Mouse (Mus musculus): ENCODE measurements around the gene Kif26b. TPM values are rescaled to one million over a fixed set of nuclear protein-coding genes. Genes with fewer than 3 reads are reported as not detected.

The Kif26b gene
- polyA plus RNA-seq, 1 experiment from 2014 or later: 5.3 TPM

DNA sequence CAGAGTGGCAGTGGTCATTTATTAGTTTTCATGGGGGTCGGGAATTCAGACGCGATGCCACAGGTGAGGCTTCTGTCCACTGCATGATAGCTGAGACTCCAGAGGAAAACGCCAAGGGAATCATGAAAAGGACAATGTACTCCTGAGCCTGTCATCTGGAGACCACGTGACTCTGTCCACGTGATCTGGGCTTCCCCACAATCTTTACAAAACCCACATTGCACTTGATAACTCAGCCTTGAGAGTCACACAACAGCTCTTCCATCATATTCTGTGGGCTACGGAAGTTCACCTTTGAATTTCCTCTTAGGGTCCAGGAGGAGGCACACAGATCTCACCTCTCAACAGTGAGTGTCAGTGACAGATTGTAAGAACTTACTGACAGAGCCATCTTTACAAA is 290.1 kb downstream of the Kif26b start:
- H3K4me3 ChIP-seq: no peak overlapping the region
- H3K4me2 ChIP-seq: no peak overlapping the region
- H3K9ac ChIP-seq: no peak overlapping the region
- H3K27ac ChIP-seq: no peak overlapping the region
- no peaks in the 10 kb centered on the region for H3K9me3 ChIP-seq
- WGBS: 67% methylated on average over 7 of the region's 7 CpGs
- H3K4me1 ChIP-seq: peaks cover 11% of the 10 kb centered on the region
- no peak for ATAC-seq (ENCODE audit: insufficient number of reproducible peaks, low FRiP score, low TSS enrichment, low read depth)
- no peaks in the 10 kb centered on the region for H3K27me3 ChIP-seq
- no peaks in the 10 kb centered on the region for H3K36me3 ChIP-seq

DNA sequence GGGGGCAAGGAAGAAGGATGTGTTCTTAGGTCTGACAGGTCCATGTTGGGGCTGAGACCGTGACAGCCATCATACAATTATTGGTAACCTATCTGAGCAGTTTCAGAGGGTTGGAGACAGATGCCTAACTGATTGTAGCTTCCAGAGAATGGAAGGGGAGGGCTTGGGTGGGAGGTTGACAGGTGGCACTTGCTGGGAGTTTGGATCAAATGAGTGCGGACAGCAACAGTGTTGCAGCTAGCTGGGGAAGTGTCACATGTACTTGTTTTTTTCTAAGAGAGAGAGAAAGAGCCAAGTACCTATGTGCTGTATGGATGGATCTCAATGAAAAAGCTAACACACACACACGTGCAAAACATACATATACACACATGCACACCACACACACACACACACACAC is 291.2 kb downstream of the Kif26b start:
- no peak overlapping the region for H3K27ac ChIP-seq
- H3K9ac ChIP-seq: no peak overlapping the region
- H3K4me2 ChIP-seq: no peak overlapping the region
- peaks cover 11% of the 10 kb centered on the region for H3K4me1 ChIP-seq
- ATAC-seq (ENCODE audit: insufficient number of reproducible peaks, low FRiP score, low TSS enrichment, low read depth): no peak
- WGBS: 71% methylated on average over 3 of the region's 3 CpGs
- no peaks in the 10 kb centered on the region for H3K36me3 ChIP-seq
- no peaks in the 10 kb centered on the region for H3K27me3 ChIP-seq
- H3K4me3 ChIP-seq: no peak overlapping the region
- H3K9me3 ChIP-seq: no peaks in the 10 kb centered on the region

DNA sequence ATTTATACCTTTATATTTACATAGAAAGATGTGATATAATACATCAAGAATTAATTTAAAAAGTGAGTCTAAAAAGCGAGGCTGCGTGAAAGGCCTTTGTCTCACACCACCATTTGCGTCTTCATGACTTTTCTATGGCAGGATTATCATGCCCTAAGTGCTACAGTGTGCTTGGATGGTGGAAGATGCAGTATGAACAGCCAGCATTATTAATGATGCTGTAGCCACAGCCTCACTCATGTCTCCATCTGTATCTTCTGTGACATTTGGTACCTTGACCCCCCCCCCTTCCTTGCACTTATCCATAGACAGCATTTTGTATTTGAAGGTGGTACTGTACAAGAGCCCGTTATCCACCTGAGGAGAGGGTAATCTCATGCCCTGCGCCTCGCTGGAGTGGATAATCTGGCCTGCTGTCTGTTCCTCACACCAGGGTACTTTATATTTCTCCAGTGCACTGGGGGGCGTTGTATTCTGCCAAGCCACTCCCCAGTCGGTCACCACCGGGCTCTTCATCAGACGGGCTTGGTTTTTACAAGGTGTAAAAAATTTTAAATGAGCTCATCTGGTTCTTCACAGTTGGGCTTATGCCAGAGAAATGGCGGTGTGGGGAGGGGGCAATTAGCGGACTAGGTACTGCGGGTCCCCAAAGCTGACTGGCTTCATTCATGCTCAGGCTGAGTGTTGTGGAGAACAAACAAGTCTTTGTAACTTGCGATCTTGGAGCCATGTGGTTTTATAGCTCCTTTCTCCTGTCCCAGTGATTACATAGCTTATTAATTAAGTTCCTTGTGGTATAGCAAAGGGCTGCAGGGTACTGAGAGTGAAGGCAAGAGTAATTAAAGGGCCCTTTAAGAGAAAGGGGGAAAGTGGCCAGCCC is 291.9 kb downstream of the Kif26b start:
- WGBS: 37% methylated on average over 14 of the region's 14 CpGs
- no peaks in the 10 kb centered on the region for H3K27me3 ChIP-seq
- H3K4me2 ChIP-seq: no peak overlapping the region
- peak; percentile 84 for ATAC-seq (ENCODE audit: insufficient number of reproducible peaks, low FRiP score, low TSS enrichment, low read depth)
- H3K27ac ChIP-seq: no peak overlapping the region
- H3K4me3 ChIP-seq: no peak overlapping the region
- no peak overlapping the region for H3K9ac ChIP-seq
- no peaks in the 10 kb centered on the region for H3K9me3 ChIP-seq
- no peaks in the 10 kb centered on the region for H3K36me3 ChIP-seq
- peaks cover 11% of the 10 kb centered on the region for H3K4me1 ChIP-seq

DNA sequence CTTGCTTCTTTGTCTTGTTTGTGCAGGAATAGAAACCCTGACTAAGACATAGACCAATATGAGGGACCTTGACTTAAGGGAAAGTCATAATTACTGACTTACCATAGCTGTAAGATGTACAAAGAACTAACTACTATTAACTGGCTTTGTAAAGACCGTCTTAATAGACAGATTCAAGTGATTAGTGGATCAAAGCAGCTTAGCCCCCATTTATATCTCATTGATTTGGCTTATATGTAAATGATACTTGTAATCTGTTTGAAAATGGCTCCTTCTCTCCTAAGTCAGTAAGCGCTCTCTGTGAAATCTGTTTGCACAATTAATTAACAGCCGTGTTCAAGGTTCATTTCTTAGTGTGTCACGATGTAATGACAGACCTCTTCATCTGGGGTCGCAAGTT is 295.9 kb downstream of the Kif26b start:
- Histone ChIP-seq H3K36me3 (no peaks in the 10 kb centered on the region), H3K27me3 (no peaks in the 10 kb centered on the region), H3K4me3 (no peak overlapping the region), H3K9ac (no peak overlapping the region), H3K9me3 (no peaks in the 10 kb centered on the region), H3K27ac (no peak overlapping the region), H3K4me1 (peaks cover 11% of the 10 kb centered on the region), H3K4me2 (no peak overlapping the region)
- WGBS: 82% methylated on average over 5 of the region's 5 CpGs
- ATAC-seq (ENCODE audit: insufficient number of reproducible peaks, low FRiP score, low TSS enrichment, low read depth): no peak

DNA sequence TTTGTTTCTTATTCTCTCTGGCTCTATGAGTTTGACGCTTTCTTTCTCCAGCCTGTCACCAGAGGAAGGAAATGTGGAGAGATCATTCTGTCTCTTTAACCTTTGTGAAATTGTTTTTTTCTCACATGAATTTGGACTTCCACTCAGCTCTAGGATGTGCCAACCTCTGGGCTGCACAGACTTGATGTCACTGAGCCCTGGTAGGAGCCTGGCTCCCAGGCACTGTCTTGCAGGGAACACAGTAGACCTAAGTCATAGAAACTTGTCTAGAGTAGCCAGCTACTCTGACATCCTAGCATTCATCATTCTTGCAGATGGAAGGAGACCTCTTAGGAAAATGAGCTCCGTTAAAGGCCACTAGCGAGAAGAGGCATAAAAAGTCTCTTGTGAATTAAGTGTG is 298.3 kb downstream of the Kif26b start:
- no peak overlapping the region for H3K9ac ChIP-seq
- 82% methylated on average over 3 of the region's 3 CpGs for WGBS
- H3K4me1 ChIP-seq: no peaks in the 10 kb centered on the region

DNA sequence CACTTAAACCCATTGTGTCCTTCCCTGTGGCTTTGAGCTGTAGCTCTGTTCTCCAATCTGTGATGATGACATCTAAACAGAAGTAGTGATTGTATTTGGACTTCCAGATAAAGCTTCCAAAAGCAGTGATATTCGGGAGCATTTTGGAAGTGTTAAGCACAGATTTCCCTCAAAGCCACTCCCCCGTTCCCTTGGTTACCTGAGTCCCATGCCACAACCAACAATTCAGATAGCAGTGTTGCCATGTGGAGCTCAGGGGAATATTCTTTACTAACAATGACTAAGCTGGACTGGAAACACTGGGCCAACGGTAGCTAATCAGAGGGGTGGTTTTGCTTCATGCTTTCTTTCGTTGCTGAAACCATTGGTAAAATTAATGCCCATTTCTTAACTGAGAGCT is 300.5 kb downstream of the Kif26b start:
- Histone ChIP-seq H3K9me3 (no peaks in the 10 kb centered on the region), H3K4me3 (no peak overlapping the region), H3K36me3 (no peaks in the 10 kb centered on the region), H3K9ac (no peak overlapping the region), H3K27me3 (no peaks in the 10 kb centered on the region), H3K4me2 (no peak overlapping the region), H3K4me1 (no peaks in the 10 kb centered on the region), H3K27ac (no peak overlapping the region)
- no peak for ATAC-seq (ENCODE audit: insufficient number of reproducible peaks, low FRiP score, low TSS enrichment, low read depth)
- 87% methylated on average over 4 of the region's 4 CpGs for WGBS

More for the DNA sequence above, 298.3 kb downstream of the Kif26b start:
- Histone ChIP-seq H3K4me3 (no peak overlapping the region), H3K36me3 (no peaks in the 10 kb centered on the region), H3K4me2 (no peak overlapping the region), H3K27me3 (no peaks in the 10 kb centered on the region), H3K9me3 (no peaks in the 10 kb centered on the region), H3K27ac (no peak overlapping the region)
- no peak for ATAC-seq (ENCODE audit: insufficient number of reproducible peaks, low FRiP score, low TSS enrichment, low read depth)

DNA sequence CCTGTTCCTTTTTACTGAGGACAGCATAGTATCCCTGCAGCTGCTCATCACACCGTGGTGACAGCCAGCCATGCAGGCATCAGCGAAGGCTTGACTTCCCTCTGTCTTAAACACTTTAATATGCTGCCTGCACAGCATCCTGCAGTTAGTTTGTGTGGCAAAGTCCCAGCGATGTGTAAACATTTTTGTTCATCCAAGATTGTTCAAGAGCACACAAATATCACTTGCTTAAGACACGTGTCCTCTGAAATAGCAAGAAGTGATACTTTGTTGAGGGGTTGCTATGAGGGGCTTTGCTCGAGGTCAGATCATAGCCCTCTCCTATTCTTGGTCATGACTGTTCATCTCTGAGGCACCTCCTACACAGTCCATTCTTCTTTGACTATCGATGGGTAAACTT is 303.6 kb downstream of the Kif26b start:
- no peaks in the 10 kb centered on the region for H3K9me3 ChIP-seq
- H3K27ac ChIP-seq: no peak overlapping the region
- no peak for ATAC-seq (ENCODE audit: insufficient number of reproducible peaks, low FRiP score, low TSS enrichment, low read depth)
- no peaks in the 10 kb centered on the region for H3K4me1 ChIP-seq
- H3K27me3 ChIP-seq: no peaks in the 10 kb centered on the region
- 81% methylated on average over 6 of the region's 6 CpGs for WGBS
- H3K4me3 ChIP-seq: no peak overlapping the region
- H3K9ac ChIP-seq: no peak overlapping the region
- no peaks in the 10 kb centered on the region for H3K36me3 ChIP-seq
- H3K4me2 ChIP-seq: no peak overlapping the region

DNA sequence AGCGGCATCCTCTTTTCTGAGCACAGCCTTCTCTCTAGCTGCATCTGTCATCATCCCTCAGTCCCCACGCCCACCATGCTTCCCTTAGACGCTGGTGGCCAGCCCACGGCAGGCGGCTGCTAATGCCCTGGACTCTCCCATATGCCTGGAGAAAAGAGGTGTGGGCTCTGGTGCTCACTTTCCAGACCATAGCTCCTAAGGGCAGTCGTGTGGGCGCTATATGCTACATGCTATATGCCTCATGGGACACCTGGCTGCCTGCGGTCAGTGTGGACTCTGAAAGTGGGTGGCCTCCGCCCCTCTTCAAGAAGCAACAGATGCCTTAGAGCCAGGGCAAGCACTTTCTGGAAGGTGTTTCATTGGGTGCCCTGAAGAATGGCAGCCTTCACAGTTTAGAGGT is 306.9 kb downstream of the Kif26b start:
- Histone ChIP-seq H3K9me3 (no peaks in the 10 kb centered on the region), H3K9ac (no peak overlapping the region), H3K27me3 (no peaks in the 10 kb centered on the region), H3K4me3 (no peak overlapping the region), H3K36me3 (no peaks in the 10 kb centered on the region), H3K4me2 (no peak overlapping the region), H3K4me1 (no peaks in the 10 kb centered on the region), H3K27ac (no peak overlapping the region)
- WGBS: 79% methylated on average over 9 of the region's 9 CpGs
- ATAC-seq (ENCODE audit: insufficient number of reproducible peaks, low FRiP score, low TSS enrichment, low read depth): no peak

DNA sequence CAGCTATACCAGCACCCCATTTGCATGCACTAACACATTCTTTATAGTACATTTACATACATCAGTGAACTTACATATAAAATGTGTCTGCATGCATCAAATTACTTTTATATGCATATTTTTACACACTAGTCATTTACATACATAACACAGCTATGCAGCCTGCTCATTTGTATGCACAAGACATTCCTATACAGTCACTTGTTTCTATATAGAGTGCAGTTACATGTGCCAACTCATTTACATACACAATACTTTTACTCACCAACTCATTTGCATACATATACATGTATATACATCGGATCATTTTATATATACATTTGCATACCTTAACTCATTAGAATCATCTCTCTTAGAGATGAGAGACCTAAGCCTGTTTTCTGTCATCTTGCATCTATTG is 308.1 kb downstream of the Kif26b start:
- no peaks in the 10 kb centered on the region for H3K36me3 ChIP-seq
- H3K27me3 ChIP-seq: no peaks in the 10 kb centered on the region
- no peaks in the 10 kb centered on the region for H3K9me3 ChIP-seq
- H3K4me1 ChIP-seq: no peaks in the 10 kb centered on the region
- no peak overlapping the region for H3K9ac ChIP-seq
- H3K4me2 ChIP-seq: no peak overlapping the region
- H3K4me3 ChIP-seq: no peak overlapping the region
- 82% methylated on average over 1 of the region's 1 CpGs for WGBS
- no peak for ATAC-seq (ENCODE audit: insufficient number of reproducible peaks, low FRiP score, low TSS enrichment, low read depth)
- no peak overlapping the region for H3K27ac ChIP-seq

DNA sequence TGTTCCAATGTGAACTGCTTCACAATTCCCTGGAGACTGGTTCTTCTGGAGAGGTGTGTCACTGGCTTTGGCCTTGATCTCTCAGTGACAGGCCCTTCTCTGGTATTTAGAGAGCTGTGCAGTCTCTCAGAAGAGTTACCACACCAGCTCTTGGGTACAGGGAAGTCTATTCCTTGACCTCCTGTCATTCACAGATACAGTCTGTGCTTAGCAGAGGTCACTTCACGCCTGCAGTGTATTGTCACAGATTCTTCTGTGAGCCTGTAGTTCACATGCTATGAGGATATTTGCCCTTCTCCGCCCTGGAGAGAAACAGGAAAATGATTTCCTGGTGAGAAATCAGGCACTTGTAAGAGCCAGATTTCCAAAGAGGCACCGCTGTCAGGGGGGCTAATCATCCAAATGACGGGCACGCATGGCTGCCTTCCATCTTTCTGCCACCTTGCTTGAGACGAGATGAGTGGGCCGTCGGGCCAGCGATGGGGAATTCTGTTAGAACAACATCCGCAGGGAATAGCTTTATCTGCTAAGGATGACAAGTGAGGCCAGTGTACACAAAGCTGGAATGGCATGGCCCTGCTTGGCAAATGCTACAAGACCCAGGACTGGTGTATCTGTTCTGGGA is 309.9 kb downstream of the Kif26b start:
- Histone ChIP-seq H3K4me1 (peaks cover 4% of the 10 kb centered on the region; the same call in 1 of the 2 replicates), H3K4me2 (no peak overlapping the region), H3K27ac (no peak overlapping the region), H3K4me3 (no peak overlapping the region), H3K9me3 (no peaks in the 10 kb centered on the region), H3K27me3 (no peaks in the 10 kb centered on the region), H3K9ac (no peak overlapping the region), H3K36me3 (no peaks in the 10 kb centered on the region)
- WGBS: 84% methylated on average over 10 of the region's 10 CpGs
- no peak for ATAC-seq (ENCODE audit: insufficient number of reproducible peaks, low FRiP score, low TSS enrichment, low read depth)

DNA sequence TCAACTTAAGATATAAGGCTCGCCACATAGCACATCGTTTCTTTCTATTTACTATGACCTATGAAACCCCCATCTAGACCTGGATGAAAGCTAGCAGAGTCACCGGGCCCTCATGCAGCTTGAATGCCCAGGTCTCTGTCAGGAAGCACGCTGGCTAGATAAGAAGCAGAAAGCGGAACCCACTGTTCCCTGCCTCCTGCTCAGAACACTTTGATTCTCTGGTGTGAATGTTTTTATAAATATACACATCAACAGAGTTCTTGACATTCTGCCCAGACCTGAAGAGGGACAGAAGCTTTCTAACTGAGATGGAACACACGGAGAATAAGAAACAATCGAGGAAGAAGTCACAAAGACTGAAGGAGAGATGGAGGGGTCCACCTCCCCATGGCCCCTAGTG is 311.4 kb downstream of the Kif26b start:
- no peak overlapping the region for H3K4me3 ChIP-seq
- WGBS: 87% methylated on average over 7 of the region's 7 CpGs
- H3K27me3 ChIP-seq: no peaks in the 10 kb centered on the region
- ATAC-seq (ENCODE audit: insufficient number of reproducible peaks, low FRiP score, low TSS enrichment, low read depth): no peak
- peaks cover 4% of the 10 kb centered on the region; the same call in 1 of the 2 replicates for H3K4me1 ChIP-seq
- no peak overlapping the region for H3K4me2 ChIP-seq
- no peaks in the 10 kb centered on the region for H3K9me3 ChIP-seq
- no peak overlapping the region for H3K9ac ChIP-seq
- H3K27ac ChIP-seq: no peak overlapping the region
- H3K36me3 ChIP-seq: no peaks in the 10 kb centered on the region

DNA sequence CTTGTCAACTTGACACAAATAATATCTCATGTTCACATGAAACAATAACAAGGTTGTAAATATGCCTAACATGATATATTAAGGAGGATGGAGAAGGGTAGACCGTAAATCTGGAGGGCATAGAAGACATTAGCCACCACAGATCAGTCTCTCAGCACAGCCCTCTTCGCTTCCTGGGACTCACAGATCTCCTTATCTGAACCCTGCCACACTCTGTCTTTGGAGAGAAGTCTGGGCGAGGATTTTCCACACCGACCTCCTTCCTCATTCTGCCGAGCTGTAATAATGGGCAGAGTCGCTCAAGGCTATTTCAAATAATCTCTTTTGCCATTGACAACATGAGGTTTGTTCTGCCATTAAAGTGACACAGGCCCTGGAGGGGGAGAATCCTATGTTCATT is 315.9 kb downstream of the Kif26b start:
- ATAC-seq (ENCODE audit: insufficient number of reproducible peaks, low FRiP score, low TSS enrichment, low read depth): no peak
- Histone ChIP-seq H3K9ac (no peak overlapping the region), H3K4me1 (peaks cover 8% of the 10 kb centered on the region; the same call in 1 of the 2 replicates), H3K4me3 (no peak overlapping the region), H3K36me3 (no peaks in the 10 kb centered on the region), H3K27me3 (no peaks in the 10 kb centered on the region), H3K4me2 (no peak overlapping the region), H3K27ac (no peak overlapping the region), H3K9me3 (no peaks in the 10 kb centered on the region)
- 86% methylated on average over 6 of the region's 6 CpGs for WGBS
